Comparison of ENCODE assay signal across 25 mouse cellular contexts in the genomic region with DNA sequence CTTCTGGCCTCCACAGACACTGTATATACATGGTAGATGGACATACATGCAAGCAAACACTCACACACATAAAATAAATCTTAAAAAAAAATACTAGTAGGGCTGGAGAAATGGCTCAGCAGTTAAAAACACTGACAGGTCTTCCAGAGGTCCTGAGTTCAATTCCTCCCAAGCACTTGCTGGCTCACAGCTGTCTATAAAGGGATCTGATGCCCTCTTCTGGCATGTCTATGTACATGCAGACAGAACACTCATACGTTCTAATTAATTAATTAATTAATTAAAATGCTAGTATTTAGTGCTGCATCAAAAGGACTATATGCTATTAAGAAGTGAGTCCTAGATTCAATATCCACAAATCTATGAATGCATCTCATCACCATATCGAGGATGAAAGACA.
A peak's percentile ranks its signal among the peaks of the same experiment; 100 is the strongest.
DNase-seq lines count a peak whose midpoint lies in the region; ATAC-seq and TF ChIP-seq lines count a peak whose summit lies in the region.
"Had no signal": no experiment of that assay in that cellular context is flagged by ENCODE, and none has a peak within 500 bp of the region (broad histone marks: within the 10 kb centered on the region; RNA-seq: fewer than 3 reads in every experiment).

No protein-coding gene starts in this region.

- no peak for ATAC-seq in liver, embryonic 14.5 days (ENCODE audit: insufficient read depth)
- no peak for ATAC-seq in liver, embryonic 12.5 days
- 0 out of 2 replicates have a peak, but pooled peaks have one; percentile 37 for ATAC-seq in megakaryocyte-erythroid progenitor cell, adult 5-6 weeks (replicated peaks; ENCODE audit: low FRiP score, low TSS enrichment, poor library complexity, severe bottlenecking)
- ATAC-seq: forebrain, embryonic 13.5 days; hindbrain, embryonic 16.5 days; intestine, embryonic 15.5 days had no signal

- 51% methylated on average over 2 of the region's 2 CpGs for WGBS in liver, embryonic 14.5 days (ENCODE audit: insufficient replicate concordance)
- 58% methylated on average over 2 of the region's 2 CpGs for WGBS in liver, embryonic 12.5 days (ENCODE audit: insufficient replicate concordance)

- no peak overlapping the region for H3K4me3 ChIP-seq in gastrocnemius, adult 2 months
- no peak overlapping the region for H3K4me3 ChIP-seq in liver, embryonic 14.5 days (ENCODE audit: insufficient read depth in 1 of 2, low read depth in 2 of 2, low read length in 2 of 2)
- no peak overlapping the region for H3K4me3 ChIP-seq in liver, embryonic 12.5 days
- H3K4me3 ChIP-seq: embryonic facial prominence, embryonic 12.5 days; forebrain, embryonic 13.5 days; heart, embryonic 12.5 days; hindbrain, embryonic 10.5 days; intestine, embryonic 15.5 days; limb, embryonic 10.5 days; megakaryocyte, embryonic 14.5 days; neural tube, embryonic 15.5 days had no signal

- H3K4me1 ChIP-seq in liver, embryonic 14.5 days (replicated peaks; ENCODE audit: control insufficient read depth in 2 of 2, insufficient read depth in 2 of 2, low read length in 1 of 2), result no peaks in the 10 kb centered on the region
- 0 out of 2 replicates have a peak, but pooled peaks cover 4% of the 10 kb centered on the region for H3K4me1 ChIP-seq in liver, embryonic 12.5 days
- H3K4me1 ChIP-seq: embryonic facial prominence, embryonic 12.5 days; forebrain, embryonic 13.5 days; intestine, embryonic 15.5 days; neural tube, embryonic 15.5 days had no signal

- H3K27ac ChIP-seq in gastrocnemius, adult 2 months, result no peak overlapping the region
- H3K27ac ChIP-seq in liver, embryonic 14.5 days, result no peak overlapping the region
- H3K27ac ChIP-seq in liver, embryonic 12.5 days, result no peak overlapping the region
- H3K27ac ChIP-seq: embryonic facial prominence, embryonic 12.5 days; forebrain, embryonic 13.5 days; hindbrain, embryonic 10.5 days; intestine, embryonic 15.5 days; limb, embryonic 10.5 days; neural tube, embryonic 15.5 days had no signal

- H3K9me3 ChIP-seq in liver, embryonic 14.5 days (ENCODE audit: control insufficient read depth, low read length), result no peaks in the 10 kb centered on the region
- H3K9me3 ChIP-seq in liver, embryonic 12.5 days (replicated peaks), result no peaks in the 10 kb centered on the region
- H3K9me3 ChIP-seq: embryonic facial prominence, embryonic 12.5 days; forebrain, embryonic 13.5 days; heart, embryonic 12.5 days; hindbrain, embryonic 10.5 days; intestine, embryonic 15.5 days; limb, embryonic 10.5 days; megakaryocyte, embryonic 14.5 days; neural tube, embryonic 15.5 days had no signal

- H3K36me3 ChIP-seq in liver, embryonic 14.5 days (replicated peaks; ENCODE audit: control insufficient read depth, insufficient read depth, low read depth), result no peaks in the 10 kb centered on the region
- no peaks in the 10 kb centered on the region for H3K36me3 ChIP-seq in liver, embryonic 12.5 days
- H3K36me3 ChIP-seq: embryonic facial prominence, embryonic 12.5 days; heart, embryonic 12.5 days; hindbrain, embryonic 10.5 days; intestine, embryonic 15.5 days; limb, embryonic 10.5 days; neural tube, embryonic 15.5 days had no signal

- TF ChIP-seq CTCF in gastrocnemius, adult 2 months (IDR thresholded peaks at IDR 0.05), result peak; percentile 13; the same call in 1 of the 2 replicates
- TF ChIP-seq CTCF in liver, embryonic 14.5 days (IDR thresholded peaks at IDR 0.05; ENCODE audit: low read depth), result 0 out of 2 replicates have a peak, but pooled peaks have one; percentile 16

- TF ChIP-seq EP300 in liver, embryonic 14.5 days (IDR thresholded peaks at IDR 0.05; ENCODE audit: low read depth), result no peak

- intact Hi-C loops in gastrocnemius, adult 2 months (cut with DNase I), result no loop called here

- H3K4me2 ChIP-seq in liver, embryonic 14.5 days (ENCODE audit: low read depth), result no peak overlapping the region
- H3K4me2 ChIP-seq in liver, embryonic 12.5 days, result no peak overlapping the region
- H3K4me2 ChIP-seq: embryonic facial prominence, embryonic 12.5 days; forebrain, embryonic 13.5 days; heart, embryonic 12.5 days; intestine, embryonic 15.5 days; neural tube, embryonic 15.5 days had no signal

- no peak overlapping the region for H3K9ac ChIP-seq in liver, embryonic 14.5 days (replicated peaks)
- no peak overlapping the region for H3K9ac ChIP-seq in liver, embryonic 12.5 days
- H3K9ac ChIP-seq: embryonic facial prominence, embryonic 12.5 days; forebrain, embryonic 13.5 days; heart, embryonic 12.5 days; intestine, embryonic 15.5 days; neural tube, embryonic 15.5 days had no signal

- H3K27me3 ChIP-seq in liver, embryonic 14.5 days (ENCODE audit: control insufficient read depth, insufficient read depth, low read length), result no peaks in the 10 kb centered on the region
- no peaks in the 10 kb centered on the region for H3K27me3 ChIP-seq in liver, embryonic 12.5 days (replicated peaks)
- H3K27me3 ChIP-seq: embryonic facial prominence, embryonic 12.5 days; forebrain, embryonic 13.5 days; heart, embryonic 12.5 days; intestine, embryonic 15.5 days; neural tube, embryonic 15.5 days had no signal

- DNase-seq in gastrocnemius, adult 2 months, result no peak
- DNase-seq in gastrocnemius, postnatal 4 days (ENCODE audit: low spot score in 2 of 2), result no peak
- no peak for DNase-seq in liver, embryonic 14.5 days (ENCODE audit: low read depth in 3 of 3, low spot score in 3 of 3)
- DNase-seq in A20 (ENCODE audit: low read depth, low spot score), result peak; percentile 26
- no peak for DNase-seq in yolk sac, embryonic 10.5 days (ENCODE audit: low spot score)
- DNase-seq: cerebellum, adult 11-12 months; cerebellum, postnatal 10 days; heart, postnatal 10 days; kidney, adult 9 months; kidney, postnatal 36 days; layer of hippocampus, adult 9-11 months; lung, adult 2 months; thymus, adult 2 months; thymus, postnatal 4 days had no signal
